Mouse (Mus musculus): Measurements from ENCODE around the gene Tshz3. TPM values are rescaled to one million over a fixed set of nuclear protein-coding genes. Genes with fewer than 3 reads are reported as not detected.

Tshz3 gene
- polyA plus RNA-seq, 1 experiment = 0.79 TPM

DNA sequence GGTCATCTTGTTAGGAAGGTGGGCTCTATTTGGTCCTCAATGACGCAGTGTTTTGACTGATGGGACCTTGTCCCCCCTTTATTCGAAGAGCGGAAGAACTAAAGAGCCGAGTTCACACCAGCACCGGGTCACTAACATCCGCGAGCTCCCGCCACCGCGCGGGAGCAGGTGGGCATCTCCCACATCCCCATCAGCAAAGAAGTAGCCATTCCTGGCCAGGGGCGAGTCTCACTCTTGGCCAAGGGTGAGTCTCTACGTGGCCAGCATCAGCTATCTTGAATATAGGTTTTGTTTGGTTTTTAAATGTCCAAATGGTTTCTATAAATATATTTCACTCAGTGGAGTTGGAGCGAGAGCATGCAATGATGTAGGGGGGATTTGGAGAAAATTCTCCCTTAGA is 6.3 kb upstream of the Tshz3 start:
- Histone ChIP-seq H3K4me1 (ENCODE audit: control insufficient read depth, insufficient read depth, insufficient read length, low read length) (no peaks in the 10 kb centered on the region), H3K27ac (replicated peaks; ENCODE audit: low read depth, low read length) (no peak overlapping the region), H3K4me3 (ENCODE audit: insufficient read depth, low read depth, low read length) (no peak overlapping the region)

DNA sequence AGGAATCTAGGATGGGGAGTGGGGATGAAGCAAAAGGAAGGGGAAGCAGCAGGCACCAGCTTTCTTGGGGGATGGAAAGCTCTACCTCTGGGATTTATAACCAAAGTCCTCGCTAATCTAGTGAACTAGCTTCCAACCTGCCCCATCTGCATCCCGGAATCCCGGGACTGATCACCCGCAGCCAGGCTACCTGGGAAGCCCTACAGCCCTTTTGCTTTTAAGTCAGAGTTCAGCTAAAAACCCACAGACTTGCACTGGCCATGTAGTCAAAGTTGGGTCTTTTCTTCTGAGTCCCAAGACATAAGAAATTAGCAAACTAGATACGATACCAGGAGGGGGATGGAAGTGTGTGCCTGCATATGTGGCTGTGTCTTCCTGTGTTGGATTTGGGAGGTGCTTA is 5.5 kb upstream of the Tshz3 start:
- Histone ChIP-seq H3K4me1 (ENCODE audit: control insufficient read depth, insufficient read depth, insufficient read length, low read length) (no peaks in the 10 kb centered on the region), H3K4me3 (ENCODE audit: insufficient read depth, low read depth, low read length) (peak overlapping the region; percentile 14; the same call in 1 of the 2 replicates), H3K27ac (replicated peaks; ENCODE audit: low read depth, low read length) (no peak overlapping the region)

DNA sequence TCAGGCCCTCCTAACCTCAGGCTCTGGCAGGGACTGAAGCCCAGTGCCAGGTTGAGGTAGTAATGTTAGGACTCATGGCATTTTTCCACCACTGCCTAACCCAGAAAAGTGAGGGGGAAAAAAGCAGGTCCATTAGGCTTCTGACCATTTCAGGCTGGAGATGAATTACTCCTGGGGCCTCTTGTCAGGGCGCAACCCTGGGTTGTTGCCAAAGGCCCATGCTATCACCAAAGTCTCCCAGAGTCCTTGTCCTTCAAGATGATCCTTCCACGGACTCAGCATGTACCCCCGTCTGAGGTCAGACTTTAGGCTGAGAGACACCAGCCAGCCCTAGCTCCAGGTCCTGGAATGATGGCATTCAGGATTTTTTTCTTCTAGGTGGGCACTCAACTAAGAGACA is 4.8 kb upstream of the Tshz3 start:
- H3K4me1 ChIP-seq (ENCODE audit: control insufficient read depth, insufficient read depth, insufficient read length, low read length) = no peaks in the 10 kb centered on the region
- H3K4me3 ChIP-seq (ENCODE audit: insufficient read depth, low read depth, low read length) = no peak overlapping the region
- no peak overlapping the region for H3K27ac ChIP-seq (replicated peaks; ENCODE audit: low read depth, low read length)

DNA sequence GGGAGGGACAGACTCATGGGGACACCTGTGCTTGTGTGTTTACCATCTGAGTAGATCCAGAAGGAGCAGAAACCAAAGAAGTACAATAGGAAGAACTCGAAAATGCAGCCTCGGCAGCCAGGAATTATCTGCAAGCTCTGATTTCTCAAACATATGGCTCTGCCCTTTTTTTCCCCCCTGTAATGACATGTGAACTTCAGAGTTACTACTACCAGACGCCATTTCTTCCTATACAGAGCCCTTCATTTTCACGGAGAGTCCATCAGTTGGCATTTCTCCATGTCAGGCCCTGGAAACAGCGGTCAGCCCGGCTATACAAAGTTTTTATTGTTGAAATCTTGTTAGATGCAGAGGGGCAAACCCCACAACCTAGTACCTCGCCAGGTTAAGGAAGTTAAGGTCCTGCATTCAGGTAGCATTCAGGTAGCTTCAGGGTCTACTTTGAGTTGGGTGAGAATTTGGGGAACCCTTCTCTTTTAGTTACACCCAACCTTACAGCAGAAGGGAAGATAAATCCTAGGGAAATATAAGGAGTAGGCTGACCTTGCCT is 3.2 kb upstream of the Tshz3 start:
- Histone ChIP-seq H3K4me3 (ENCODE audit: insufficient read depth, low read depth, low read length) (peak overlapping the region; percentile 99), H3K4me1 (ENCODE audit: control insufficient read depth, insufficient read depth, insufficient read length, low read length) (no peaks in the 10 kb centered on the region), H3K27ac (replicated peaks; ENCODE audit: low read depth, low read length) (no peak overlapping the region)

DNA sequence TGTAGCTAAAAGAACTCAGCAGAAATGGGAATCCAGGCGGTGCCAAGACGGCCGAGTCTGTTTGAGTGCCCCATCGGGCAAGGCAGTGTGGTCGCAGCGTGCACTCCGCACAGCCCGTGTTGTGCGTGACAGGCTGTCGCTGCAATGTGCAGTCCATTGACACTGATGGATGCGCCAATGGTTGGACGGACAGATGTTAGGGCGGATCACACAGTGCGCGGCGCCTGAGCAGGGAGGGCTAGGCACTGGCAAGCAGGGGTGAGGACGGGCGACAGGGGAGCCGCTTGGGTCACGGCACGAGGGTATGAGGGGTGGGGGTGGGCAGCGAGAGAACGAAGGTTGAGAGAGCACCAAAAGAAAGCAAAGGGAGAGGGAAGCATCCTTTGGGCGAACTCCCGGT is 2.6 kb upstream of the Tshz3 start:
- peak overlapping the region; percentile 99 for H3K4me3 ChIP-seq (ENCODE audit: insufficient read depth, low read depth, low read length)
- no peak overlapping the region for H3K27ac ChIP-seq (replicated peaks; ENCODE audit: low read depth, low read length)

DNA sequence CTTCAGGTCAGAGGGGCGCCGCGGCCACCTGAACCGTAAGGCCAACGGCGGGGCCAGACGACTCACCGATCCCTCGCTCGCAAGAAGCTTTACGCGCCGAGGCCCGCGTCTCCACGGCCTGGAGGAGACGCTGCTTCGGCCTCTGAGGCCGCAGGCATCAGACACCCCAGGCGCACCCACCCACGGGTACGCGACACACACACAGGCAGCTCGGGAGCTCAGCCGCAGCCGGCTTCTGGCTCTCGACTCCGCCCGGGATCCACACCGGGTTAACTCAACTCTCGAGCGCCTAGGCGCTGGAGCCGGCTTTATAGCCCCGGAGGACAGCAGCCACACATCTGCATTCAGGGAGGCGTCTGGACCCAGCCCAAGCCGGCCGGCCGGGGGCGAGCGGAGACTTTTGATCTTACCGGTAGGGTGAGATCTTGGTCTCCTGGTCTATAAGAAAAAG is 2.1 kb upstream of the Tshz3 start:
- Histone ChIP-seq H3K27ac (replicated peaks; ENCODE audit: low read depth, low read length) (no peak overlapping the region), H3K4me3 (ENCODE audit: insufficient read depth, low read depth, low read length) (peak overlapping the region; percentile 99), H3K4me1 (ENCODE audit: control insufficient read depth, insufficient read depth, insufficient read length, low read length) (no peaks in the 10 kb centered on the region)

More for the DNA sequence above, 2.6 kb upstream of the Tshz3 start:
- H3K4me1 ChIP-seq (ENCODE audit: control insufficient read depth, insufficient read depth, insufficient read length, low read length) = no peaks in the 10 kb centered on the region

DNA sequence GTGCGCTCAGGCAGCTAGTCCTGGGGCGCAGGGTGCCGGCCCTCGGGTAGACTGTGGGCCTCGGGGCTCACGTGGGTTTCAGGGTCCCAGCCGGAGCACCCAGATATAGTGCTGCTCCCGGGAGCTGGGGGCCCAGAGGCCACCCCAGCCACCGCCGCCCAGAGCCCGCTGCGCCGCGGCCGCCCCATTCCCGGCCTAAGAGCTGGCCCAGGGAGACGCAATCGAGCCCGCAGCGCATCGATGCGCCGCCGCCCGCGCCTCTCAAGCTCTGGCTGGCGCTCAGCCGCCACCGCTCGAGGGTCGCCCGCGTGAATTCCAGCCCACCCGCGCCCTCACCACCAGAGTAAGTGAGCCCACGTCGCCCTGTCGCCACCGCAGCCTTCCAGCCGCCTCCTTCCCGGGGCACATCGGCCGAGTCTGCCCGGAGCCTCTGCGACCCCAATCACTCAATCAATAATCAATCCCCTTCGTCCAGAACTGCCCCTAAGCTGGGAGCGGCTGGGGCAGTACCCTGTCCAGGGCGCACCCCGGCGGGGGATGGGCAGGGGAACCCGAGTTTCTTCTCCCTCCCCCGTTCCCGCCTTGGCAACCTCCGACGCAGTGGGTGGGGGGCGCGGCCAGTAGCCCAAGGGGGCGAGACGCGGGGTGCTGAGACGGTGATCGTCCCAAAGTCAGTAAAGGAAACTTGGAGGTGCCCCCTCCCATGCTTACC is 1.4 kb upstream of the Tshz3 start:
- H3K4me1 ChIP-seq (ENCODE audit: control insufficient read depth, insufficient read depth, insufficient read length, low read length) = no peaks in the 10 kb centered on the region
- peak overlapping the region; percentile 99 for H3K4me3 ChIP-seq (ENCODE audit: insufficient read depth, low read depth, low read length)
- peak overlapping the region; percentile 73 for H3K27ac ChIP-seq (replicated peaks; ENCODE audit: low read depth, low read length)

DNA sequence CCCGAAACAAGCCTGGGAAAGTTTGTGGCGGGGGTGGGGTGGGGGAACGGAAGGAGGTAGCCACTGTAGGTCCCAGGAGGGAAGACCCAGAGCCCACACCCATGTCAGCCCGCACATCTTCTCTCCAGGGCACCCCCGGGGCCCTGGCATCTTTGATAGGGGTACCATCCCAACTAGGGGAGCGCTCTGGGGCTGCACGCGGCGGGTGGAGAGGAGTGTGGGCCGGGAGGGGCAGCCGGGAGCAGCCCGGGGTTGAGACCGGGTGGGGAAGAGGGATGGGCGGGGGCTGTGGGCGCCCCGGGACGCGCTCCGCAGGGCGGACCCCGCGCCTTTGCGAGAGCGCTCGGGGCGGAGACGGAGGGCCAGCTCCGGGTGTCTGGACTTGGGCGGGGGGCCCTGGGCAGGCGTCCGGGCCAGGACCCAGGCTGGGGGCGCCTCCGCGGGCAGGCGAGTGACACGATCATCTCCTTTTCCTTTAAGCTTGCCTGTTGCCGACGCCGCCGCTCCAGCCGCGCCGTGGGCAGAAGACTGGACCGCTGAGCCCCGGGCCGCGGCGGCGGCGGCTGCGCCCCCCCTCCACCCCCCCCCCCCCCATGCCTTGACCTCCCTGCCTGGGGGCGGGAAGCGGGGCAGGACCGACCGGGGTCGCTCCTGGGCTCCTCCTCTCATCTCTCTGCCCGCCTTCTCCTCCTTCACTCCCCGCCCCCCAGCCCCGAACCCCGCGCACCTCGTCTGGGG is 631 bp upstream of the Tshz3 start:
- Histone ChIP-seq H3K27ac (replicated peaks; ENCODE audit: low read depth, low read length) (peak overlapping the region; percentile 73), H3K4me3 (ENCODE audit: insufficient read depth, low read depth, low read length) (peak overlapping the region; percentile 99), H3K4me1 (ENCODE audit: control insufficient read depth, insufficient read depth, insufficient read length, low read length) (no peaks in the 10 kb centered on the region)

DNA sequence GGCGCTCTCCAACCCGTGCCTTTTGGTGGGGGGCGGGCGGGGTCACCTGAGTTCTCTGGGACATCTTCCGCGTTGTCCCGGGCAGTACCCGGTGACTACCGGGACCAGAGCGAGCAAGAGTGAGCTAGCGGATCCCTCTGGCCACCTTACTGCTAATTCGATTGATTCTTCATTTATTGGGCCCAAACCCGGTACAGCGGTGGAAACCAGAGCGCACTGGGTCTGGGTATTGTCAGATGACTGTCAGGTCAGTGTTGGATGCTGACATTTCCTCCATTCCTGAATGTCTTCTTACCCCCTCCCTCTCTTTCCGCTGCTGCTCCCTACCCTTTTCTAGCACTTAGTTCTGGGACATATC is 650 bp downstream of the Tshz3 start:
- no peaks in the 10 kb centered on the region for H3K4me1 ChIP-seq (ENCODE audit: control insufficient read depth, insufficient read depth, insufficient read length, low read length)
- H3K27ac ChIP-seq (replicated peaks; ENCODE audit: low read depth, low read length) = 0 out of 2 replicates have a peak overlapping the region, but pooled peaks have one; percentile 7
- peak overlapping the region; percentile 65 for H3K4me3 ChIP-seq (ENCODE audit: insufficient read depth, low read depth, low read length)

DNA sequence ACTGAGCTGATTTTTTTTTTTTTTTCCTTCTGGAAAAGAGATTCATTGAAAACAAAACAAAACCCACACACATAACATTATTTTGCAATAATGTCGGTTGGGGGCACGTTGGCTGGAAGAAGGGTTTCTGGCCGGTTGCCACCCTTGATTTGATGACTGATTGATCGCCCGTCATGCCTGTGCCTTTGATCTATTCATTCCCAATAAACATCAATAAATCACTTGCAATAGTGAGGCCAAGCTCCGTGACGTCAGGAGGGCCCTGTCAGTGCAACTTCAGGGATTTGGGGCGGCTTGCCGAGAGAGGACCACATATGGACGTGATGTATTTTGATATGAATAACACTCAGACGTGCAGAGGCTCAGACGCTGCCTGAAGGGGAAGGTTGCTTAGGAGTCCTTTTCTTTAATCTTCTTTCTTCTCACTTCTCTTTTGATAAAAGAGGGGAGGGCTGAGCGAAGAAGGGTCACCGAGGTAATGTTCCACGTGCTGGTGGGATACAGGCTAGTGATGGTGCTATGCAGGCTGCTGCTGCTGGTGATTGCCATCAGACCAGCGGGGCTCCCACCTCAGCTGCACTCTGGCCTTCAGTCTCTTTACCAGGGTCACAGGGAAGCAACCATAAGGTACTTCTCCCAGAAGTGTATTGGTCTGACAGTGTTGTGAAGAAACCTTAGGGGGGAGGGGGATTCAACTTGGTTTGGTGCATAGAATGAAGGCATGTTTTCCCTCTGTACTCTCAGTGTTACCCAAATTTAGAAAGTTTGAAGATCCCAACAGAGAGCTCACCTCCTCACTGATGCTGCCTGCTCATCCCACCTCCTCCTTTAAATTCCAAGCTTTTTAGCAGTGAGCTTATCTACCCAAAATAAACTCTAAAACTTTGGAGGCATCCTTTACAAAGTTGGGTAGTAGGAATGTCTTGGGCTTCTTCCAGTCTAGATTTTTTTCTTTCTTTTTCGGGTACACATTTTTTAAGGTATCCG is 1.4 kb downstream of the Tshz3 start:
- Histone ChIP-seq H3K4me1 (ENCODE audit: control insufficient read depth, insufficient read depth, insufficient read length, low read length) (no peaks in the 10 kb centered on the region), H3K4me3 (ENCODE audit: insufficient read depth, low read depth, low read length) (peak overlapping the region; percentile 65), H3K27ac (replicated peaks; ENCODE audit: low read depth, low read length) (no peak overlapping the region)

DNA sequence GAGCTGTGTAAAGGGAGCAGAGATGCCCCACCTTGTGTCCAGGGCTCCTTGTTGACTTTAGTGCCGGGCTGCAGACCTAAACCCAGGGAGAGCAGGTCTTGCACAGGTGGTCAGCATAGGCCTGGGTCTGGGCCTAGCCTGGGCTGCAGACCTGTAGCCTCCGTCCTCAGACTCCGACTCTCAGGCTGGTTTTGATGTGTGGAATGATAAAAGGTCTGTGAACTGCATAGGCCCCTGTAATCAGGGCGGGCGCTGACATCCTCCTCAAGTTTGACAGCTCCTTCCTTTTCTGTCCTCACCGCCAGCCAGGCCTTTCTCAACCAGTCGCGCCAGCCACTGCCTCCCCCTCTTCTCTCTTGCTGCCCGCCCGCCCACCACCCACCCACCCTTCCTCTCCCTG is 8.7 kb downstream of the Tshz3 start:
- Histone ChIP-seq H3K4me1 (ENCODE audit: control insufficient read depth, insufficient read depth, insufficient read length, low read length) (peaks cover 3% of the 10 kb centered on the region; the same call in 1 of the 2 replicates), H3K4me3 (ENCODE audit: insufficient read depth, low read depth, low read length) (no peak overlapping the region), H3K27ac (replicated peaks; ENCODE audit: low read depth, low read length) (no peak overlapping the region)

DNA sequence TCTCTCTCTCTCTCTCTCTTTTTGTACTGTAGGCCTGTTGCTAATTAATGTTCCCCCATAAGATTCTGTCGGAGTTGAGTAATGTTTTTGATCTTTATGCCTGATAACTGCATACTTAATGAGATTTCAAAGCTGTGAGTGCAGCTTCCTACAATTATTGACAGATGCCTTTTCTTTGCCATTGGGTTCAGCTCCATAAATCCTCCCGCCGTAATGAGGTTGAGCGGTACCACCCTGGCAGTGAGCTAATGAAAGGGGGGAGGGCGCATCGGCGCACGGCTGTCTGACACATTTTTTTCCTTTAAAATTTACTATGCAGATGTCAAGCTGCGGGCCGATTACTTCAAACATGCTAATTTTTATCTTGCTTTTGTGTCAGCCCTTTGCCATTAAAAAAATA is 9.3 kb downstream of the Tshz3 start:
- Histone ChIP-seq H3K4me1 (ENCODE audit: control insufficient read depth, insufficient read depth, insufficient read length, low read length) (peaks cover 3% of the 10 kb centered on the region; the same call in 1 of the 2 replicates), H3K4me3 (ENCODE audit: insufficient read depth, low read depth, low read length) (no peak overlapping the region), H3K27ac (replicated peaks; ENCODE audit: low read depth, low read length) (no peak overlapping the region)

DNA sequence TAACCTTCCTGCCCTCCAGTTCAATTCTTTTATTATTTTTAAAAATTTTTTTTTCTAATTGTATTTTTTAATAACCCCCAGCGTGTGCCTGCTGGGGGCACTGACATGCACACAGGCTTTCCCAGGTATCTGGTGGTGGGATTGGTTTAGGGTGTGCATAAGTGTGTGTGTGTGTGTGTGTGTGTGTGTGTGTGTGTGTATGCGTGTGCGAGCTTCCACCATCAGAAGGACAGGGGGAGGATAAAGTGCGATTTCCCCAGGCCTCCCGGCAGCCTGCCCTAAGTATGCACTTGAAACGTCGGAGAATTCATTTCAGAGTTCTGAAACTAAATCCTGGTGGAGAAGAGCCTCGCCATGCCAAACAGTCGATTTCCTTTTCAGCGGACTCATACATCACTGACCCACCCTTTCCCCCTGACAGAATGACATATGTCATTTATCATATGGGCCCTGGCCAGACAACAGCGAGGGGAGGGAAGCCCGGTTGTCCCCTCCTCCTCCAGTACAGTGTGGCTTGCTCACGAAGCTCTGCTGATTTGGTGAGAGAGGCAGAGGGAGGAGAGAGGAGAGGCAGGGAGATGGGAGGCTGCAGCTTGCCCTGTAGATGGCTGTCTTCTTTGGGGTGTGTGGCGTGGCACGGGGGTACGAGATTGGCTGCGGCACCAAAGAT is 9.9 kb downstream of the Tshz3 start:
- peaks cover 3% of the 10 kb centered on the region; the same call in 1 of the 2 replicates for H3K4me1 ChIP-seq (ENCODE audit: control insufficient read depth, insufficient read depth, insufficient read length, low read length)
- no peak overlapping the region for H3K4me3 ChIP-seq (ENCODE audit: insufficient read depth, low read depth, low read length)
- no peak overlapping the region for H3K27ac ChIP-seq (replicated peaks; ENCODE audit: low read depth, low read length)

DNA sequence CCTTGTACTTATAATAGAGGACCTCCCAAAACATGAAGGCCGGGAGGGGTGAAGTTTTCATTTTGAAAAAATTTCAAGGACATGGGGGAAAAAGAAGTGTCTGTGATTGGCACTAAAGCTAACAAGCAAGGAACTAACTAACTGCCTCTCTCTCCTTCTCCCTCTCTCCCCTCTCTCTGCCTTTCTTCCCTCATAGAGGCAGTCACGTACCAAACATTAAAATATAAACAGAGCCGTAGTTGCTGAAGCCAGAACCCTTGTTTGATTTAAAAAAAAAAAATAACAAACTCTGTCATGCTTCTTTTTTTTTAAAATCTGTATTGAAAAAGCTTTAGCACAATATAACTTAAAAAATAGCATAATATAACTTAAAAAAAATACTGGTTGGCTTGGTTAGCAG is 10.9 kb downstream of the Tshz3 start:
- no peak overlapping the region for H3K4me3 ChIP-seq (ENCODE audit: insufficient read depth, low read depth, low read length)

More for the DNA sequence above, 10.9 kb downstream of the Tshz3 start:
- Histone ChIP-seq H3K4me1 (ENCODE audit: control insufficient read depth, insufficient read depth, insufficient read length, low read length) (peaks cover 3% of the 10 kb centered on the region; the same call in 1 of the 2 replicates), H3K27ac (replicated peaks; ENCODE audit: low read depth, low read length) (no peak overlapping the region)

All from brown adipose tissue, adult 24 weeks (tissue).